Mouse (Mus musculus) 3134 (cell line): Measurements from ENCODE around the gene Mylip.

ENCODE experiments used
- DNase-seq: peaks from one replicate; pipeline ENCODE4 v3.0.0-alpha.2; 2011; ENCODE audit warnings: low spot score; ENCODE audit not compliant: insufficient read length; ENCODE audit errors: extremely low read depth

The Mylip gene

DNA sequence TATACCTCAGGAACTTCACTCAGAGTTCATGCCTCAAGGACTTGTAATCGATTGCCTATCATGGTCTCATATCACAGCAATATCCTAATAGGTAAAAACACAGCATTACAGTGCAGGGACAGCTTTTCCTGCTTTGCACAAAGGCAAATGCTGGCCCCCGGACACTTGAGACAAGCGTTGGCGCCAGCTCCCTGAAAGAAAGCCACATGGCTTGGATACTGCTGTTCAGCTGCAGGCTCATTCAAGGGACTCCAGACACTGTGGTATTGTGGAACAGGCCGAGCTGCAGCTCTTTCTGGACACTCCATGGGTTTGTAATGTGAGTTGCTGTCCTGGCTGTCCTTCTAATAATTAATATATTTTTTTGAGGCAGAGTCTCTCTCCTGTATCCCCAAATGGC lies 34.4 kb downstream of the Mylip start:
- DNase-seq, result no peak

DNA sequence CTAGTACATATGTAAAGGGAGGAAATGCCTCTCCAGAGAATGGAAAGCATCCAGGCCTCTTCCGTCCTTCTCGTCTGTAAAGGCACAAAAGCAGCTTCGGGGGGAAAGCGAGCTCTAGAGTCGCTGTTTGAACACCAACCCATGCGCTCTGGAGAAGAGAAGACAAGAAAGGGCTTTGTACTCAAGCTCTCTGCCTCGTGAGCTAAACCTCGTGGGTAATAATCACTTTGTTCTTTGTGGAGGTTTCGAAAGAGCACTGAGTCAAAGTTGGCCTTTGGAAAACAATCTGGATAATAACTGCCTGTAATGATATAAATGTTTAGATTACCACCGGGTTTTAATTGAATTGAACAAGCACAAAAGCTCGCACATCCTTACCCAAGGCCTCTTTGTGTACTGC lies 39.7 kb downstream of the Mylip start:
- no peak for DNase-seq

DNA sequence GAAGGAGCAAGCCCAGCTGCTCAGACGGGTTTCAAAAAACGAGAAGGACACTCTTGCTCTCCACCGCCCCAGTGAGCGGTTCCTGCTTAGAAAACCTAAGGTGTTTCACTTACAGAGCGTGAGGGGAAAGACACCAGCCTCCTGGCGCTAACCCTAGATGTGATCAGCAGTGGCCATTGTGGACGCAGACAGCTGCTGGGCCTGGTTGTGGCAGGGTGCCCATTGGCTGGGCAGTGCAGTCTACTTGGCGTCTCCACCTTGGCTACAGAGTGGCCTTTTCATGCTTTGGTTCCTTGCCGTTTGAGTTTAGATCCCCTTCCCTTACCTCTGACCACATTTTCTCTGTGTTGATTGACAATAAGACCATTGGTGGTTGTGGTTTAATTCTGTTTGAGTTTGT lies 47.6 kb downstream of the Mylip start:
- no peak for DNase-seq

DNA sequence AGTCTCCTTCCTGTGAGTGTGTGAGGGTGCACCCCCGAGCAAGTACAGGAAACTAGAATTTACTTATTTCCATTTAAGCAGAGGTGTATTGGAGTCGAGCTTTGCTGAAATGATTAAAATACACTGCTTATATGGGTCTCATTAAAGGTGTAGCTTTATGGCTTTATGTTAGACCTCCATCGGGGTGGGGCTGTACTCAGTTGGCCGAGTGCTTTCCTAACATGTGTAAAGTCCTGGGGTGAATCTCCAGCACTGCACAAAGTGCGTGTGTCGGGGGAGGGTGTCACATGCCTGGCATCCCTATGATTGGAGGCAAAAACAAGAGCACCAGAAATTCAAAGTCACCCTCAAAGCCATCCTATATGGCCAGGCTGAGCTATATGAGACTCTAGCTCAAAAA lies 49.3 kb downstream of the Mylip start:
- DNase-seq, result no peak

DNA sequence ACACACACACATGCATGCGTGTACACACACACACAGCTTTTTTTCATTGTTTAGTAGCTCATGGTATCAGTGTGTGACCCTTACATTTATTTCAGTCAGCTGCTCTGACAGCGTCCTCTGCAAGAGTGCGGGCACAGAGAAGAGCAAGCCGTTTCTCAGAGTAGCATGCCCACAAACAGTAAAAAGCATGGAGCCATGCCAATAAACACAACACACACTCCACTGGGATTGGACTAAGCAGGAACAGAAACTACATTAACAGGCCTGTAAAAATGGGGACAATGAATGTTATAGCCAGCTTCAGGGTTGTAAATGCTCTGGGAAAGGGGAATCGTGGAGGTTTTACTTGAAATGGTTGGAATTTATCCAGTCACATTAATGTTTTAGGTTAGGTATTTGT lies 50.7 kb downstream of the Mylip start:
- DNase-seq, result no peak

DNA sequence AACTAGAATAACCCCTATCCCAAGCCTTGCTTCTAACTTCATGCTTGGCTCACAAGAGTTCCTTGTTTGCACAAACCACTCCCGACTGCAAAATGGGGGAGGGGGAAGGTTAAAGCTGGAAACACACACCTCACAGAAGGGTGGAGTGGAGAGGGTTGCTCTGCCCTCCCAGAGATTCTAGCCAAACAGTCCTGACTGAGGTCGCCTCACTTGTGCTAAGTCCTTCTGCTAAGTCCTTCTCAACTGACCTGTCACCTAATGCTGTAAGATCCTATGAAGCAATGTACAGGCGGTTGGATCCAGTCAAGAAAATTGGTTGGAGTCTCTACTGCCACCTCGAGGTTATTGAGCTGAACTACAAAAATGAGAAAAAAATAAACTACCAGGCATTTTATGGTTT lies 52.9 kb downstream of the Mylip start:
- peak; percentile 23 for DNase-seq

DNA sequence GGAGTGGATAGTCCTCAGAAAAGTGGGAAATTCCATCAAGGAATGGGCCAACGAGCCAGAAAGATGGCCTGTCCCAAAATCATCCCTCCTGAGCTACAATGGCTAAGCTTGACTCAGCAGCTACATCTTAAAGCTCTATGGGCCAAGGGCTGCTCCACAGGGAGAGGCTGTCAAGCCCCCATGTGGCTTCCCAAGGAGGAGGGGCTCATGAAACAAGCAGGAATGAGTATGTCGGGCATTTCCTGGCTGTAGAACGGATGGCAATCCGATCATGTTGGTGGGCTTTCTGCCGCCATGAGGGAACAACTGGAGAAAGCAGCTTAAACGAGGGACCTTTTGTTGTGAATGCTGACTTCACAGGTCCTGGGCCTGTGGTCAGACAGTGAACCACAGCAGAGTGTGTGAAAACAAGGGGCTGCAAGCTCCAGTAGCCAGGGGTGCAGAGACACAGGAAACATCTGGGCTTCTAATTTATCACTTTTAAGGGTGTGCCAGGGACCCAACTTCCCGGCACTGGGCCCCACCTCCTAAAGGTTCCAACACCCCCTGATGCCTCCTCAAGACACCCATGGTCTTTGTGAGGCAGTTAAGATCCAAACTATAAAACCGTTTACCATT lies 53.5 kb downstream of the Mylip start:
- no peak for DNase-seq

DNA sequence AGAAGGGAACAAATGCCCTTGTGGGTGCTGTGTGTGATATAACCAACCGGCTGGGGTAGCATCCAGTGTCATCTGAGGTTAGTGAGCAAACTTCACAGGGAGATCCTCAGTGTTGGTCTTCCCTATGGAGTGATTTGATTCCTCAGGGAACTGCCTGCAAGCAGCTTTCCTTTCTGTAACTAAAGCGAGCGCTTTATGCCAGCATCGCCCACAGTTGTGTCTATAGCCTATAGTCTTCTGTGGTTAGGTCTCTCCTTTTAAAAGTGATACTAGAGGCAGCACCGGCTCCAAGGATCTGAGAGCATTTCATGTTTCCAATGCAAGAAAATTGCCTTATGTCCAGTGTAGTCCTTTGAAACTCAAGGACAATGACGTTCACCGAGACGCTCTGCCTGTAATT lies 54.7 kb downstream of the Mylip start:
- DNase-seq, result no peak

DNA sequence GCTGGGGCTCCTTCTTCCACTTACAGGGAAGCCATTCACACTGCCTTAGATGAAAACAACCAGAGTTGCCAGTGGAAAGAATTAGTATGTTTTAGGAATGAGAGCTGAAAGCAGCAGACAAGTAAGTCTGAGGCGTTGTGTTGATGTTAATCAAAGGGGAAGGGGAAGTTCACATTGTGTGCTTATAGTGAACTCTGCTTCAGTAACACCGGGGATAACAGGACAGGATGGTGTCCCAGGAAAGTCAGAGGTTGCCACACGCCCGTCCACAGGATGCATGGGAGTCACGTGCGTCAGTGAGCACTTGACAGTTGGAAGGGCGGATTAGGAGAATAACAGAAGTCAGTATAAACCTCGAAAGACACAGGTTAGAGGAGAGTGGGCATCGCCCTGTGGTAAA lies 55.1 kb downstream of the Mylip start:
- DNase-seq, result no peak

DNA sequence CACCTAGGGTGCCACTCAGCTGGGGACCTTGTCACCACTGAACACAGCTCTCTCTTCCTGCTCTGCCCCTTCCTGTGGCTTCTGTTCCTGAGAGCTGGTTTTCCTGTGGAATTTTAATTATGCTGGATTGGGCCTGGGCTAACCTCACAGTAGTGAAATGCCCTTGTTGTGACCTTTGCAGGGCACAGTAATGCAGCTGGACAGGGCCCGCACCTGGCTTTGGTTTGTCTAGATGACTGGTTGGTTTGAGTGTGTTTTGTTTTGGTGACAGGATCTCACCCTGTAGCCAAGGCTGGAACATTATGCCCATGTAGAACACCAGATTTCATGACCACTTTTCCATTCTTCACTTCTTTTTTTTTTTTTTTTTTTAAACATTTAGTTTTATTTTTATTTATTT lies 57.1 kb downstream of the Mylip start:
- no peak for DNase-seq

DNA sequence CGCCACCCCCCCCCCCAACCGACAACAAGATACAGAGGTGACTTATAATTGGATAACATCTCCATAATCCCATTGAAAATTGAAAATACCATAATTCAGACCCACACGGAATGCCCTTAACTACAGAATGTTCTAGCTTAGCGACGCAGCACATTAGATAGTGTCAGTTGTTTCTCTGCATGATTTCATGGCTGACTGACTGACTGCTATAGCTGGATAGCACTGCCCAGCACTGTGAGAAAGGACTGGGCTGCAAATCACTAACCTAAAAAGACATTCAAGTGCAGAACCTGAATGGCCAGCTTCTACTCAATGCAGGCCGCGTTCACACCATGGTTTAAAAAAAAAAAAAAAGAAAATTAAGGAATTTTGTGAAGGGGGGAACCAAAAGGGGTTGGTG lies 62.9 kb downstream of the Mylip start:
- no peak for DNase-seq

DNA sequence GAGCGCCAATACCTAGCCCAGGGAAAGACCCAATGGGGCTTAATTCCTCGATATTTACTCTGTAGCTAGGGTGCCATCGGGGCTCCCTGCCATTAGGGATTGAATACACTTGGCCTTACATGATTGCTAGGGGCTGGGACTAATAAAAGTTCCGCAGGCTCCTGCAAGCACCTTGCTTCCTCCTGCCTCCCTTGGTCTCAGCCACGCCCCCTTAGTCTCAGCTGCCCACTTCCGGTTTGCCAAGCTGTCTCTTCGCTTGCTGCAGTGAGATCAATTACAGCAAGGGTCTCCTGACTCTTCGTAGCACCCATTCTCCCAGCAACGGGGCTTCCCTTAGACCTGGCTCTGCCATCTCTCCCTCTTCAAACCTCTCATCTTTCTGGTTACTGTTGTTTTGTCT lies 63.5 kb downstream of the Mylip start:
- no peak for DNase-seq

DNA sequence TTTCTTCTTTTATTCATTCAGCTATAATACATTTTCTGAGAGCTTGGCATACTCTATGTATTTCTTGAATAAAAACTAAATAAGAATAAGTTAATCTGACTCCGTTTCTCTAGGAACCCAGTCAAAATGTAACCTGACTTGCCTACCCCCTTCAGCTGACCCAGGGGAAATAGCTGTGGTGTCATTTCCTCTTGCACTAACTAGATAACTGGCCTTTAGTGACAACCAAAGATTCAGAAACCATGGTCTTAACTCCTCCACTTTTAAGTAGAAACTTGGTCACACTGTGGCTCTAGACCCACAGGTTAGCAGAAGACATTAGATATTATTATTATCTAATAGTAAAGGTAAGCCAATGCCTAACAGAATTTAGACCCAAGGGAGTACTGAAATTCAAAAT lies 64.5 kb downstream of the Mylip start:
- DNase-seq, result no peak

DNA sequence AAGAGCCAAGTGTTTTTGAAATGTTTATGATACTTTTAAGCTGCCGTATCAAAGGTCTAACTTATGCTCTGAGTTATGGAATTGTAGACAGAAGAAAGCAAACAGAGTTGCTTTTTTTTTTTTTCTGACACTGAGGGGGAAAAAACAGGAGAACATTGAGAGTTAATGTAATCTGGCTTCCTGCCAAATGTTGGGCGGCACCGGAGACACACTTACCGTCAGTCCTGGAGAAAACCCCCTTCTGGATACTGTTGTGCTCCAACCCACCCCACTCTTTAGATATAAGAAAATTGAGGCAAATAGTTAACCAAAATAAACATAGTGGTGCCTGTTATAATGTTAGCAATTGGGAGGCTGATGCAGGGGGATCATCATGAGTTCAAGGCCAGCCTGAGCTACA lies 65.1 kb downstream of the Mylip start:
- DNase-seq, result no peak

DNA sequence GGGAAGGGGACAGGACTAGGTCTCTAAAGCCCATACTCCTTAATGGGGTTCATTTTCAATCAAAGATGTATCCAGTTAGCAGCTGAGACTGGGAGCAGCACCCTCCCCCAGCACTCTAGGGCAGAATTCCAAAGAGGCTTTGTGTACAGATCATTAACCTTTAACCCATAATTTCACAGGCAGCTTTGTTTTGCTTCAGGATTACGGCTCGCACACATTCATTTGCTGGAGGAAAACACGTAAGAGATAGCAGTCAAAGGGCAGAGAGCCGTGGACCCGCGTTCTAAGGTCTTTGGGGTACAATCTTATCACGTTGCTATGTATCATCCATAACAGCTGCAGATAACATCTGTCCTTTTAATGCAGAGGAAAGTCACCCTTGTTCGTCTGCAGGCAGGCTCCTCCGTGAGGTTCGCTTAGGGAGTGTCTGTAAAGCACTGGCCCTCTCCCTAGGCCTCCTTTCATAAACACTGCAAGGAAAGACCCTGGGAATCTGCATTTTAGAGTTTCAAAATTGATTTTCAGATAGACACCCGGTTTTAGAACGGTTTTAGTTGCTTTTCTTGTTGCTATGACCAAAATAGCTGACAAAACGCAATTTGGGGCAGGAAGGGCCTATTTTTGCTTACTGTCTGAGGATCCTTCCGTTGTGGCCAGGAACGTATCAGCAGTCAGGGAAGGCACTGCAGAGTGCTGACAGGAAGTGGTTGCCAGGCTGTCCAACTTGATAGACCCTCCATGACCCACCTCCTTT lies 65.7 kb downstream of the Mylip start:
- no peak for DNase-seq

DNA sequence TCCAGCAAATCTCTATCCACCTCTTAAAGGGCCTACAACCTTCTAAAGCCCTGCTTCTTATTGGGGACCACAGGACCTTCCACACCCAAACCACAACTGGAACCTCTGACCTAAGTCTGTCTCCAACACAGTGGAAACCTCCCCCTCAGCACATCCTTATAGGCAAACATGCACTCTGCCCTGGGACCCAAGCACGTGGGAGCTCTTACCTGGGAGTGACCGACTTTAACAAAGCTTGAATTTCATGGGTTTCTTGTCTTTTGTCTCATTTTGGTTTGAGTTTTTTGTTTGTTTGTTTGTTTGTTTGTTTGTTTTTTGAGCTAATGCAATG lies 66.3 kb downstream of the Mylip start:
- DNase-seq, result no peak

DNA sequence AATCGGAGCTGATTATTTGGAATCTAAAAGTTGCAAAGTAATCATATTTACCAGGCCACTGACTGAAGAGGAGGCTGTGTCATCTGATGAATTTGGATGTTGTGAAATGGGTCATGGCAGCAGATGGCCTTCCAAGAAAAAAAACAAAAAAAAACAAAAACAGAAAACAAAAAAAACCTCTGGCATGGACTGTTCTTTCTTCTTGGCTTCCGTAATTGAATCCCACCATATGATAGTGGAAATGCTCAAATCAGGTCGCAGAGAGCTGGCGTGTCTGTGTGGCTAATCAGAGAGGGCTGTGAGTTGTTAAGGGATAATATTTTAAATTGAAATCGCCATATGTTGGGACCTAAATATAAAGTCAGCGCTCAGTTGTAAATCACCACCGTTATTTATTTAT lies 67.9 kb downstream of the Mylip start:
- no peak for DNase-seq

DNA sequence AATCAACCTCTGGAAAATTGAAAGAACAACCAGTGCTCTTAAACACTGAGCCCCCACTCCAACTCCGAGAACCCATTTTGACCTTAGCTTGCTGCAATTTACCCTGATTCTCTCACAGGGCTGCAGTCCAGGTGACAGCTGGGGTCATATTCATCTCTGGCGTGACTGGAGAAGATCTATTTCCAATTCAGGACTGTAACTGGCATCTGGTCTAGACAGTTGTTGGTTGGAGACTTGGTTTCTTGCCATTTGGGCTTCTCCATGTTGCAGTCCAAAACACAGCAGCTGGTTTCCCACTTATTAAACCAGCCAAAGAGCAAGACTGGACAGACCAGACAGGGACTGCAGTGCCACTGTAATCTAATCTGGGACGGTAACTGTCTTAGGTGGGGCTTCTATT lies 70.6 kb downstream of the Mylip start:
- DNase-seq, result no peak

DNA sequence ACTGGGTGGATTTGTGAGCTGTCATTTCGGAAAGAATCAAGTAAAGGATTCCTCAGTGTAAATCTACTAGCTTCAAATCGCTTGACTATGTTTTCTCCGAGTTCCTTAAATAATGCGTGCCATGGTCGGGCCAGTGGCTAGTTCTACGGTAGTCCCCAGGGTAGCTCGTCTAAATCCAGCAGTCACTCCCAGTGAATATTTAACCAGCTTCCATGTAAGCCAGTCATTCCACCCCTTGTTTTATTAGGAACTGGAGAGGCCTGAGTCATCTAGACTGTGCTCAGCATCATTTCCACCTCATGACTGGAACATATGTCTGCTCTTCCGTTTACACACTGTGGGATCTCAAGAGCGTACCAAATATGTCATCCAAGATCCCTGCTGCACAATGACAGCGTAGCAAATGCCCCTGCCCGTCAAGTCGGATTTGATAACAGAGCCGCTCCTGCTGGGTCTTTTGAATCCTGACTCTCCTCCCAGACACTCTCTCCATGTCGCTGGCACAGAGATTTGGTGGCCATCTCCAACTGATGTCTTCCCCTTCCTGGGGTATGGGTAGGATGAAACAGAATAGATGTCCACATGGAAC lies 71.9 kb downstream of the Mylip start:
- no peak for DNase-seq
